Mouse (Mus musculus) forebrain, embryonic 12.5 days (tissue): ENCODE data around the gene L1td1. TPM values are rescaled to one million over a fixed set of nuclear protein-coding genes. Genes with fewer than 3 reads are reported as not detected.

ENCODE experiments used
- polyA plus RNA-seq: library from polyadenylated mRNA; unstranded; fragments of >200 nt; fragmentation: Nextera tagmentation; extraction: Ambion mirVana; gene quantifications from 2 replicates; pipeline ENCODE4 v1.2.1, GENCODE M21; 2016

L1td1 gene
- polyA plus RNA-seq, 1 experiment from 2014 or later: 0.08 TPM

Other genes with a start within 250 kb of the L1td1 start
- 0.60 and 0.82 TPM in 2 replicates for gene Kank4, start 90.8 kb downstream of the L1td1 start, polyA plus RNA-seq
- gene I0C0044D17Rik, start 97.1 kb downstream of the L1td1 start, polyA plus RNA-seq: not detected in 2 replicates
- gene Usp1, start 197.1 kb downstream of the L1td1 start, polyA plus RNA-seq: 134 and 143 TPM in 2 replicates